Mouse (Mus musculus): ENCODE data around the gene Ifna1.

DNA sequence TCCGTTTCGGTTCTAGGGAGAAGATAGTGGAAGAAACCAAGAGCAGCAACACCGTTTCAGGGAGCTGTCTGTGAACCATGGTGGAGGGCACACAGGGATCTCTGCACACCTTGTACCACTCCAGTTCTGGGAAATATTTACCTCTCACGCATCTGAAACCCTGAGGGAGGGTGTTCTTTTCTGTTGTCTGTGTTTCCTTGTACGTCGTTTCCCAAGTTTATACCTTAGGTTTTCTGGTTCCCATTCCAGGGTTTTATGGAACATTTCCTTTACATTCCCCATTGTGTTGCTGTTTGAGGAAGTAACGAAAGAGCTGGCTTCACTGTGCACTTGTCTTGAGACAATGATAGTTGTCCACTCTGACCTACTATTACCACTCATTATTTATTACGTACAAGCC, 30.2 kb downstream of the Ifna1 start, which contains the start of gene Ifne:
- TF ChIP-seq RAD21 (IDR thresholded peaks at IDR 0.05; ENCODE audit: low read depth, low read length), result no peak
- no peak for TF ChIP-seq MAFK (IDR thresholded peaks at IDR 0.05; ENCODE audit: borderline replicate concordance, low read depth, low read length)
- TF ChIP-seq TBP (IDR thresholded peaks at IDR 0.05; ENCODE audit: low read depth, low read length), result no peak
- TF ChIP-seq EP300 (IDR thresholded peaks at IDR 0.05; ENCODE audit: low read depth in 1 of 2, low read length in 2 of 2), result no peak
- TF ChIP-seq ZC3H11A (IDR thresholded peaks at IDR 0.05; ENCODE audit: low read depth, low read length), result no peak
- no peak for TF ChIP-seq ZNF384 (IDR thresholded peaks at IDR 0.05; ENCODE audit: low read depth, low read length)
- no peak for TF ChIP-seq CTCF (IDR thresholded peaks at IDR 0.05 in 2 of 3, conservative IDR thresholded peaks at IDR 0.05 in 1 of 3; ENCODE audit: control insufficient read depth in 1 of 3, insufficient read depth in 1 of 3, low read depth in 2 of 3, low read length in 3 of 3, poor library complexity in 1 of 3, severe bottlenecking in 1 of 3)
- TF ChIP-seq UBTF (IDR thresholded peaks at IDR 0.05; ENCODE audit: borderline replicate concordance, insufficient read depth, low read depth, low read length), result no peak
- no peak for TF ChIP-seq MYC (IDR thresholded peaks at IDR 0.05; ENCODE audit: low read depth, low read length)
- TF ChIP-seq MAZ (IDR thresholded peaks at IDR 0.05; ENCODE audit: low read depth, low read length), result no peak

Measured in MEL (cell line).